Mouse (Mus musculus): Measurements from ENCODE around the gene Slc35d3.
A peak's percentile ranks its signal among the peaks of the same experiment; 100 is the strongest.

Slc35d3 gene

DNA sequence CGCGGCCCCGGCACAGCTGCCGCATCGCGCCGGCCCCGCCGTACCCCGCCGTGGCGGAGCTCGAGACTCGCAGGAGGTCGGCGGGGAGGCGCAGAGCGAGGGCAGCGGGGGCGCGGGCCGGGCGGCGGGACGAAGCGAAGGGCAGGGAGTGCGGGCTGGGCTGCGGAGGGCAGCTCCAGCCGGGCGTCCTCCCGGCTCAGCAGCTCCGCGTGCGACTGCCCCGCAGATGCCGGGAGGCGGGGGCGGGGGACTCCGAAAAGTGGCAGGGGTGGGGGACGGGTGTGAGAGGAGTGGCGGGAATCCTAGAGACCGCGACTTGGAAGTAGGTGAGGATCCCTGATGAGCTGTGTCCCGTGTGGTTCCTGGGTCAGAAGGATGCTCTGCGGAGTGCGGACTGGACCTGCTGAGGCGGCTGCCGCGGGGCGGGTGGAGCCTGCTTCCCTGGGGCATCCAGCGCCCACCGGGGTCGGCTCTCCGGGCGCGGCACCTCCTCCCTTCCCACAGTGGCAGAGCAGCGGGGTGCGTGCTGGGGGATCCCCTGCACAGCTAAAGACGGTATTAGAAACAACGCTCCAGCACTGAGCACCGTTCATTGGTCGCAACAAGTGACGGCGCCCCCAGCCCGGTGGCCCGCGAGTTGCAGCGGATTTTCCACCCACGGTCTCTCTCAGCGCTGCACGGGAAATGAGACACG, at the start of gene Slc35d3:
Slc35d3 (minus strand) TSS at position 462 of the 694 bp plus-strand sequence.
- DNase-seq (ENCODE audit: low spot score), result no peak

DNA sequence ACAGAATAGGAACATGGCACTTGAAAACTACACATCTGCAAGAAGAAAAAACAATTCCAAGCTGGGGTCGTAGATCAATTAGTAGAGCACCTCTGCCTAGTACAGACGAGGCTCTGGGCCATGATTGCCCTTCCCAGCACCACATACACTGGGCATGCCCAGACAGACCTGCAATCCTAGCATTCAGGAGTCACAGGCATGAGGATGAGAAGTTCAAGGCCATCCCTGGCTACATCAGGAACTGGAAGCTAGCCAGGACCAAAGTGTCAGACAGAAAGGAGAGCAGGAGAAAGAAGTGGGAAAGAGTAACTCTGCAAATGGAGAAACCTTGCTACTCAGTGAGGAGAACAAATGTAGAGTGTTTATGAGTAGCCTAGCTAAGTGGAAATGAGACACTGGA, 48.9 kb upstream of the Slc35d3 start:
- no peak for DNase-seq (ENCODE audit: low spot score)

DNA sequence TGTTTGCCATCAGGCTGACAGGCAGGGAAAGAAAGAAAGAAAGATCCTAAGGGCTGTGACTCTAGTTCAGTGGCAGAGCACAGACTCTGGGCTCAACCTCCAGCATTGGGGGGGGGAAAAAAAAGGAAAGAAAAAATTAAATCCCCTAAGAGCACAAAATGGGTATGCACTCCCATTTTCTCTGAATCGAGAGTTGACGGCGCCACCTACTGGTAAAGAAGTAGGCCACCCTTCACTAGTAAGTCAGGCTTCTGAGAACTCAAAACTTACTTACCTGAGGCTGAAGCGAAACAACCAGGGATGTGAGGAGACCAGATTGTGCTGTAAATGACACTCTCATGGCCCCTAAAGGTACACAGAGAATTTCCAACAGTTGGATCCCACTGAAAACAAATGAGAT, 42.7 kb upstream of the Slc35d3 start:
- peak; percentile 65 for DNase-seq (ENCODE audit: low spot score)

DNA sequence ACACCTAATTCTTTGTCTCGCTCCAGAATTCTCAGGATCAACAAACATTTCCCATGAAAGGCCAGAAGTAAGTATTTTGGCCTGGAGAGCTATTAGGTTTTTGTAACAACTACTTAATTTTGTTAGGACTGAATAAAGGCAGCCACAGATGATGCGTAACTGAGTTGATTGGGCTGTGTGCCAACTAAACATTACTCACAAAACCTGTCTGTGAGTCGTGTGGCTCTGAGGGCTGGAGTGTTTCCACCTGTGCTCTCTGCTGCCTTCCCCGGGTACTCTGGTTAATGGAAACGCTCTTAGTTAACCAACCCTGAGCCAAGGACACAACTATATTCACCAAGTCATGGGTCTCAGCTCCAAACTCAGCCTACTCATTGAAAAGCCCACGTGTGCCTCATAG, 41.9 kb upstream of the Slc35d3 start:
- DNase-seq (ENCODE audit: low spot score), result peak; percentile 75

DNA sequence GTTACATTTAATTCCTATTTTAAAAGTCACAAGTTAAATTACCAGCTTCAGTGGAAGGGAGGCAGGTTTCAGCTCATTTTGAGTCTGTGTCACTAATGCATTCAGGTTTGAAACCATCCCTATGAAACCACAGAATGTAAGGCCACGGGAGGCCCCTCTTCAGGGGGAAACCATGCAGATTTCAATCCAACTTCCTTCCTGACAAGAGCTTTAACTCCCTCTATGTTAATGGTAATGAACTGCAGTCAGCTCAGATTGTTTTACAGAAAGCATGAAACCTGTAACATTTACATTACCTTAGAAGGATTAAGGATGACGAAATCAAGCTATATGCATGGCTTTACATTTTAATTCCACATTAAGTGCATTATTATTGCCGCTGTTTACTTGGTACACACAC, 40.4 kb upstream of the Slc35d3 start:
- DNase-seq (ENCODE audit: low spot score), result no peak

DNA sequence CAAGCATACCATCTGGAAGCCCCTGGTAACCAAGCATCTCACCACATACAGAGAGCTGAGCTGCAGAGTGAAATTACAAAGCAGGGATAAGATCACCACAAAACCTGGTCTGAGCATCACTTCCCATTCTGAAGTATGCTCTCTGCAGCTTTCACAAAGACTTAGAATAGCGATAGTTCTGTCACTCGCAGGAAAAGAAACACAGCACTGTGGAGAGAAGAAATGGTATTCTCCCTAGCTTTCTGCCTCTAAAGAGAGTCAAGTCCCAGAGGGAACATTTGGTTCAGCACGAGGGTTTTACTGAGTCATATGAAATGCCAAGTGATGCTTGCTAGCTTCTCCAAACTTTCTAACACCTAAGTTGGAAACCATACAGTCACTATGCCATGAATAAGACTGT, 38.6 kb upstream of the Slc35d3 start:
- DNase-seq (ENCODE audit: low spot score), result no peak

DNA sequence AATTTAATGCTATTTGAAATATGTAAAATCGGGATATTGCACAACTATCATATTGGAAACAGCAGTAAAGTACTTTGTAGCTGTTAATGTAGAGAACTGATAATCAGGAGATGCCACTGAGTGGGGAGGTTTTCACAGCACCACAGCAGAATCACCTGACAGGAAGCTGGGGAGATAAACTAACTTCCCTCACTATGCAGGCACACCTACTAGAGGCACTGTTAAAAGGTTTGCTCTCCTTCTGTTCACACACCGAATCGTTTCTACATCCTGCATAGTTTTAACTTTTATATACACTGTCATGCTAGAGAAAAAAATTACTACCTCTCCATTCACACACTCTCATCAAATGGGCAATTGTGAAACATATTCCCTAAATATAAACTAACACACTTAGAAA, 35.0 kb upstream of the Slc35d3 start:
- no peak for DNase-seq (ENCODE audit: low spot score)

DNA sequence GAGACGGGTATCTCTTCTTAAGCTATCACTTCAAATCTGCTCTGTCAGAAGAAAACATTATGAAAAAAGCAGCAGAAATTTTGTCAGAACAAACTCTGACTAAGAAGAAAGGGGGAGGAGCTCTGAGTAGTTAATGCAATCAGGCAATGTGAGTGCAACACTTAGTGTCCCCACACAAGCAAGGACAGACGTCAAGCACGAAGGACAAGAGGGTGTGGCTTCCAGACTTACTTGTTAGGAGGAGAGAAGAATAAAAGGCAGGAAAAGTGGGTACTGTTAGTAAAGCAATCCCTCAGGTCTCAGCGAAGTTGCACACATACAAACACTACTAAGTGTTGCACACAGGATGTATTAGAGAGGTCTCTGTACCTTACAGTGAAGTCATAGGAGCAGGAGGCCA, 33.1 kb upstream of the Slc35d3 start:
- DNase-seq (ENCODE audit: low spot score), result no peak

DNA sequence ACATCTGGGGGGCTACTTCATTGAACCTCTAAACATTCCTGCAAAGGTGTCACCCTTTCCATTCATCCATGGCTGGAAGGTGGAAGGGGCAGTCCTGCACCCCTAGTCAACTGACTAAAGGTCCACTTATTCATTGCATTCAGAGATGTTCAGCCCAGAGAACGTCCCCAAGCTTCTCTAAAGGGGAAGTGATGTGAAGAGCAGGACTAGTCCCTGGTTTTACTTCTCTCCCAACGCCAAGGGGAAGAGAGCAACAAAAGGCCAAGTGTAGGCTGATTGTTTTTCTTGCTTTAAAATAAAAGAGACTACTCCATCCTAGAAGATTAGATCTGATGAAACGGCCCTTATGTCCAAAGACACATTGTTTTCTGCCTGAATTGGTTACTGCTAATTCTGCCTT, 29.2 kb upstream of the Slc35d3 start:
- DNase-seq (ENCODE audit: low spot score), result no peak

DNA sequence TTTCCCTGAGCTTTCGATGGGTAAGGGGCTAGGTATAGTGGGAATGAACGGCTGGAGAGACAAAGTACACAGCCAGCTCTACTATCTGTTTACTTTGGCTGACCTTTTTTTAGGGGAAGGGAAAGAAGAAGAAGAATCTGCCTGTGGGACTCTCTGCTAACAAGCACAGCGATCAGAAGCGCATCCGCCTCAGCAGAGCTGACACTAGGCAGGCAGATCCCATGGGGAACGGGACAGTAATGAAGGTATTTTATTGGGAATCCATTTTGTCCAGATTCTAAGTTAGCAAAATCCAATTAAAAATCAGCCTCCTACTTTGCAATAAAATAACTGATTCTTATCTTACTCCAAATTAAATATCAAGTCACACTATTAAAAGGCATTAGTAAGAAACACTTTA, 27.9 kb upstream of the Slc35d3 start:
- peak; percentile 44 for DNase-seq (ENCODE audit: low spot score)

DNA sequence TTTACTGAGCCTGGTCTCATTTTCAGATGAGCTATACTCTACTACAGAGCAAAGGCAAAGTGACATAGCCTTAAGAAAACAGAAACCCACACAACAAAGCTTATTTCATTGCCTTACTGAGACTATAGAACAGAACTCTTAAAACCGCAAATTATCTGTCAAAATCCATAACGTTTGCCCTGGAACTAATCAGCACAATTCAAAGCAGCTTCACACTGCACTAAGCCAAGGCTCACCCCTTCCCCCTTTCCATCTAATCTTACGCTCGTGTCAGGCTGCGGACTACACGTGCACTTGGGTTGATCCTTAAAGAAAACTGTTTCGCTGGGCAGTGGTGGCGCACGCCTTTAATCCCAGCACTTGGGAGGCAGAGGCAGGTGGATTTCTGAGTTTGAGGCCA, 26.4 kb upstream of the Slc35d3 start:
- DNase-seq (ENCODE audit: low spot score), result no peak

DNA sequence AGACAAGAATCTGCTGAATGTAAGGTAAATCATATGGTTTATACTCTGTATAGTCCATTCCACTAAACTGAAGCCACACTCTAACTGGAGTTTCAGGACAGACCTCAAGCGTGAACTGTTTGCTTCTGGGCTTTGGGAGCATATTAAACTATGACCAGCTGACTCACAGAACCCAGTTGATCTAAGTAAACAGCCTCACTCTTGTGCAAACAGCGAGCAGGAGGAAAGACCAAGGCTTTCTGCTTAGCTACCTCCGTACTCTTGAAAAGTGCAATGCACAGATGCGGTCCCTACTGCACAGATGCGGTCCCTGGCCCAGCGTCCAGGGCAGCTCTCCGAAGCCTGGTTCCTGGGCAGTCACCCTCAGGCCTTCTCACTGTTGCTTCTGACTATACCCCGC, 26.0 kb upstream of the Slc35d3 start:
- DNase-seq (ENCODE audit: low spot score), result no peak

DNA sequence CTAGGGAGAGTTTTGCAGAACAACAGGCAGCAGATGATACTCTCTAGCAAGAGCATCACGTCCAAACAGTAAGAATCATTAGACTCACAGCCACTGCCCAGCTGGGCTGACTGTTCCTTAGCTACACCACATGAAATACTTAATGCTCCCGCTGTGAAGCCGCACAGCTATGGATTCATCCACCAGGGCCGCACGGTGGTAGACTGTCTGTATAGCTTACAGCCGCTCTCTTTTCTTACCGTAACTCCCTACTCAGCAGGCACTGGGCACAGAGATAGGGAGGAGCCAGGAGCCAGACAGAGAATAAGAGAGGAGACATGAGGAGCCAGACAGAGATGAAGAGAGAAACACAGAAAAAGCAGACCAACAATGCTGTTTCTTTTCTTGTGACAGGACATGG, 25.4 kb upstream of the Slc35d3 start:
- no peak for DNase-seq (ENCODE audit: low spot score)

DNA sequence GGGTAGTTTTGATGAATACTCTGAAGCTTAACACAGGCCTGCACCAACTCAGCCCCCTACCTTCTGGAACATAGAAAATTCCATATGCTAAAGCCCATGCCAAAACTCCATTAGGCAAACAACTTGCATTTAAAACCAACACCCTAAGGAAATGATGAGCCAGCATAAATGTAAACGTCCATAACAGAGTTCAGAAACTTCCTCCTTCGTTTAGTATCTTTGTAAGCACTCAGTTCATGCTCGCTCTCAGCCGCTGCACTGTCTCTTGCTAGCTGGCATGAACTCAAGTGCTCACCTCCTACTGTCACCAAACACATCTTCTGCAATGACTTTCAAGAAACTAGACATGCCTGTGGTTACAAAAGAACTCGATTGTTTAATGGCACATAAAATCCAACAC, 24.1 kb upstream of the Slc35d3 start:
- no peak for DNase-seq (ENCODE audit: low spot score)

DNA sequence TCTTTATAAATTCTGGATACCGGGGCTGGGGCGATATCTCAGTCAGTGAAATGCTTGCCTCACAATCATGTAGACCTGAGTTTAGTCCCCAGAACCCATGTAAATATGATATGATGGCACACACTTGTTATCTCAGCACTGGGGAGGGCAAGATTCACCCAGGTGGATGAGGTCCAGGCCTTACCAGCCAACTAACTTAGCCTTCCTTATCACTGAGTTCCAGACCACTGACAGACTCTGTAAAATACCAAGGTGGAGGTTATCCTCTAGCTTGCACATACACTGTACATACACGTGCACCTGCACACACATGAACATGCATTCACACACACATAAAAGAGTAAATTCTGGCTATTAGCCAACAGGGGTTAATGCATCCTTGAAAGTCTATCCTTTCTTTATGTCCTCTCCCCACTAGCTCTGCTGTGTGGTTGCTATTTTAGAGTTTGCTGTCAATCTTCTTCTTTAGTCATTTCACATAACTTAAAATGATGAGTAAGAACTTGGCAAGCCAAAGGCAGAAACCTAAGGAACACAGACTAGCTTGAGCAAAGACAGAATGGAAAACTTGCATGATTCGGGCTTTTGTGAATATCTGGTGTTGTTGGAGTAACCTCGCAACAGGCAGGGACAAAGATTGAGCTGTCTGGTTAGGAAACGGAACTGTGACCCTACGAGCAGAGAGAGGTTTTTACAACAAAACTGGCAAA, 4.5 kb upstream of the Slc35d3 start:
- no peak for DNase-seq (ENCODE audit: low spot score)

DNA sequence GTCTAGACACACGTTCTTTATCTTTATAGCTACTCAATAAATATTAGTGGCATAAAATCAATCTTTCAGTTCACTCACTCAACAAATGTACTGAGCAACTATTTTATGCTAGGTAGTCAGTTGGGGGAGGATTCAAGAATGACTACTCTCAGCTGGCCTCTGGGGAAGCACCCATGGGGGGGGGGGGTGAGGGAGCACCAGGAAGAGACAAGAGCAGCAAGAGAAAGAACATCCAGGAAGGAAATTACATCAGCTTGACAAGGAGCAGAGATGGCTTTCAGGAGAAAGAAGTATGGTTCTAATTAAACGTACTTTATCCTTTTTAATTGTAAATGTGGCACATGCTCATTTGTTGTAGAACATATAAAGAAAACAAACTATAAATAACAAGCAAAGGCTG, 2.4 kb upstream of the Slc35d3 start:
- no peak for DNase-seq (ENCODE audit: low spot score)

DNA sequence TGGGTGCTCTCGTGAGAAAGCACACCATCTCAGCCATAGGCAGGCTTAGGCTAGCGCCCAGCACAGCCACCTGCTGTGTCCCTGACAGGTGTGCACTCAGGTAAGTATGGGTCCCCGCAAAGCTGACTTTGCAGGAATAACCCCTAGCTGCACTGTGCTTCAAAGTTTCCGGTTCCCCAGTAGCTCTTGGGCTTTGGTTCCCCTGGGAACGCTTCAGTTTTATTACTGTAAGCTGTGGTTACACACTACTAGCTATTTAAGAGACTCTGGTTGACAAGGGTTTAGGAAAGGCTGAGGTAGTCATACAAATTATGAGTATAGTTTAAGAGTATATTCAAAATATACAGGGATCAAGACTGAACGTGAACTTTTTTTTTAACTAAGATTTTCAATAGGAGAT, 1.5 kb upstream of the Slc35d3 start:
- DNase-seq (ENCODE audit: low spot score), result no peak

DNA sequence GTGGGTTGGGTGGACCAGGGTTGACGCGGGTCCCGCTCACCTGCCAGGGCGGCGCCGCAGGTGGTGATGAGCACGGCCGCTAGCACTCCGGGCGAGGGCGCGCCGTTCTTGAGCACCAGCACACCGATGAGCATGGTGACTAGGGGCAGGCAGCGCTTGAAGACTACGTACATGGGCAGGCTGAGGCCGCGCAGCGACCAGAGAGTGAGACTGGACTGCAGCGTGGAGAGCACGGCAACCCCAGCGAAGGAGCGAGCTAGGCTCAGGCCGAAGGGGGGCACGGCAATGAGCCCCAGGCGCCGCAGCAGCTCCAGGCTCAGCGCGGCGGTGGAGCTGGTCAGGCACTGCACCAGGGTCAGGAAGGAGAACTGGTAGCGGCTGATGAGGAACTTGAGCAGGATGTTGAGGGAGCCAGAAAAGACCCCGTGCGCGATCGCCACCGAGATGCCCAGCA, 688 bp downstream of the Slc35d3 start:
- no peak for DNase-seq (ENCODE audit: low spot score)

DNA sequence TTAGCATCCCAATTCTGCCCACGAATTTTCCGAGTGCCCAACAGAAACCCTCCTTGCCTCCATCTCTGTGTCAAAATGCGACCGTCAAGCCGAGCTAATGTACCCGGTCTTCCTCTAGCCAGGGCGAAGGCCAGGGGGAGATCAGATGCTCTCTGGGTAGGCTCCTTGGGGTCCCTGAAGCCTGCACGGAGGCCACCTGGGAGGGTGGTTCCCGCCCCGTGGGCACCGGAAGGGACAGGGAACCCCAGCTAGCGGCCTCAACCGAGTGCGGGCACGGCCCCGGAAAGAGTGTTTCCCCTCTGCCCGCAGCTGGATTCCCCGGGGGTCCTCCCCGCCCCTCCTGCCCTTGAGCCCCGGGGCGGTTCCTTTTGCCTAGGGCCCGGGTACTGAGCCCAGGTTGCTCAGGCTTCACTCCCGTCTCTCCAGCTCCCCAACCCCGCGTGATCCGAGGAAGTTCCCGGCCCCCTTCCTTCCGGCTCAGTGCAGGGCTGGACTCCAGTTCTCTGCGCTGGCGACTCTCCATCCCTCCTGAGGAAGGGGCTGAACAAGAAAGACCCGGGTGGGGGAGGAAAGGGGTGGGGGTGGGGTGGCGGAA, 1.4 kb downstream of the Slc35d3 start:
- DNase-seq (ENCODE audit: low spot score), result no peak

DNA sequence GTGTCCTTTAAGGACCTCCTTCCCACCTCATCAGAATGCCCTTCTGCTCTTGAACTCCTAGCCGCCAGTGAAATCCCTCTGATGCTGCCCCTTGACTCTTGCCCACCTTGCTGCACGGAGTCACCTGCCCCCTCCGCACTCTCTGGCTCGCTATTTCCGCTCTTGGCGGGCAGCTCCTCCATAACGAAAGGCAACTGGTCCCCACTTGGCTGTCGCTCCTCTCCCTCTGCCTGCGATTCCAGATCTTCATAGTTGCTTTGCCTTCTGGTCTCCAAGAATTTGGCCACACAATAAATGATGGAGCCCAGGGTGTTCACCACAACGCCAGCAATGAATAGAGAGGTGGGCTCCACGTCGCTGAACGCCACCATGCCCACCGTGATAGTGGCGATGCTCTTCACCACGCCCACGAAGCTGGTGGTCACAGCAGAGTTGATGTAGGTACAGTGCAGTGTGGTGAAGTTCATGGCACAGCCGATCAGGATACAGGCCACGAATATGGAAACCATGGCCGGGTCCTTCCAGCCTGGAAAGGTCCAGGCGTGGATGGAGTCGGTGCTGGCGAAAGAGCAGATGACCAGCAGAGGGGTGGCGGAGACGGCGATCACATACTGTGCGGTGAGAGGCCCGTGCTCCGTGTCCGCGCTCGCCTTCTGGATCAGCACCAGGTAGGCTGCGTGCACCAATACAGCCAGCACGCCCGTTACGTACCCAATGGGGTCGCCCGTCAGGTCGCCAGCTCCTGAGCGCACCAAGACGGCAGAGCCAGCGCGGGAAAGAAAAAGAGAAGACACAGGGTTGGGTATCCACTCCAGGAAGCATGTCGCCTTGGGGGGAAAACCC, 2.1 kb downstream of the Slc35d3 start:
- DNase-seq (ENCODE audit: low spot score), result no peak

DNA sequence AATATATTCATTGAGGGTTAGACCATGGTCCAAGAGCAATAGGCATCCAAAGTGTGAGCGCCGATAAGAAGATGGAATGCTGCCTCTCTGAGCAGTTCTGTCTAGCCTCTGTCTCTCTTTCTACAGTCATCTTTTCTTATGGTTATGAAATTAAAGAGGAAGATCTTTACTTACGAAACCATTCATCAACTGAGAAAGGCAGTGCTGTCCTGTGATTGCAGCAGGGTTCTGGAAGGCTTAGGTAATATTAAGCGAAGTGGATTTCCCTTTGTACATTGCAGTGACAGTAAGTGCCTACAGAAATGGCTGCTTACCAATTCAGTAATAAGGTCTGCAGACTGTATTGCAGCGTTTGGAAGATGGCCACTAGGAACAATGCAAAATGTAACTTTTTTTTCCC, 11.4 kb downstream of the Slc35d3 start:
- DNase-seq (ENCODE audit: low spot score), result no peak

DNA sequence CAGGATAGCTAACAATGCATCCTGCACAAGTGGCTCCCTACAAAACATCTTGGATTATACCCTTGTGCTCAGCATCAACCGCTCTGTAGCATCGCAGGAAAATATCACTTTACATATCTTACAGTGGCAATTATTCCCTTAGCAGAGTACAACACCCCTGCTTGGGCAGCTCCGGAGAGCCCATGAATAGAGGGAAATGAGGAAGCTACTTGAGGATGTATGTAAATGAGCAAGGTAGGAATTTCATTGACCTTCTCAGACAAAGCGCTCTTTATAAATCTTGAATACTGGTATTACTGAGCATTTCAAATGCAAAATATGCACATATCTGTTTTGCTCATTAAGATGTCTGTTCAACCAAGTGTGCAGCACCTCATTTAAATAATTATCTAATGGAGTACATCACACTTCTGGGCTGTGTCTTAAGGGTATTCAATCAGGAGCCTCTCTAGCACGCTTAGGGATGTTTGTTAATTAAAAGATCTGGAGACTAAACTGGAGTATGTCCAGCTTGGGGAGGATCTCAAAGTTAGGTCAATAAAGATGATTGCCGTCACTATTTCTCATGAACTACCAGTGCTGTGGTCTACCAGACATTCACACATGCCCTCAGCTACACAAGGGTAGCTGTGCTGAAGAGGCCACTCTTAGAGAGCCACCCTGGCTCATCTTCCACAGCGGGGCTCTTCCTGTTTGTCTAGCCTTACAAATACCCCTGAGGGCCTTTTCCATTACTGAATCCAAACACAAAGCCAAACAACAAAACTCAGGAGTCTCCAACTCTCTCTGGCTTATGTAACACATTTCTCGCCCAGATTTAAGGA, 15.2 kb downstream of the Slc35d3 start:
- no peak for DNase-seq (ENCODE audit: low spot score)

All from MN1 (cell line).